Mouse (Mus musculus): Measurements from ENCODE around the gene Sfxn5. TPM values are rescaled to one million over a fixed set of nuclear protein-coding genes. Genes with fewer than 3 reads are reported as not detected.

The Sfxn5 gene
- polyA plus RNA-seq, 1 experiment from 2014 or later = 4.7 TPM

DNA sequence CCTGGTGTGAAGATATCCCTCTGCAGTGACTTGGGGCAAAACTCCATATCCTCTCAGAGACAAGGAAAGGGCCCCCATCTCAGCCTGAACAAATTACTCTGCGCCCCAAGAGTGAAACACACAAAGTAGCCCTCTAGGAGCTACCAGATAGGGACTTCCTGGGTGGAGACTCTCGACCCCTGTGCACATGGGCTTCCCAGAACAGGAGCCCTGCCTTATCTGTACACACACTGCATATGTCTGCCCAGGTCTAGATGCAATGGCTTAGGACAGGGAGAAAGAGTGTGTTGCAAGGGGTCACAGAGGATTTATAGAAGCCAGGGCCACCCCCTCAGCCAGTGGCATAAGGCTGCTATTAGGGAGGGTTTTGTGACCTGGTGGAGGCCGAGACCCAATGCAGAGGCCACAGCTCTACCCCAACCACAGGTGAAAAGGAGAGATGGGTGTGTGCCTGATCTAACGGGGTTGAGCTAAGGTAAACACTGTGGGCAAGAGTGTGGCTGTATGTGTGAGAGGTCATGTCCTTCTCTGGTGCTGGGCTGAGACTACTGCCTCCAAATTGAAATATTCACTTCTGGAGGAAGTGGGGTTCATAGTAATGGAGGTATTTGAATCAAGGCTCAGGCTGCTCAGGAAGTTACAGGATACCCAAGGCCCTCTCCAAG lies 44.9 kb downstream of the Sfxn5 start:
- Histone ChIP-seq H3K27me3 (ENCODE audit: control insufficient read depth, insufficient read depth, low read length) (no peaks in the 10 kb centered on the region), H3K4me2 (ENCODE audit: low read depth, low read length) (no peak overlapping the region), H3K4me3 (ENCODE audit: low read depth, low read length) (no peak overlapping the region), H3K9ac (replicated peaks; ENCODE audit: low read length) (no peak overlapping the region), H3K4me1 (ENCODE audit: control insufficient read depth, insufficient read depth, low read length) (no peaks in the 10 kb centered on the region), H3K36me3 (replicated peaks; ENCODE audit: control insufficient read depth, insufficient read depth, low read depth, low read length) (no peaks in the 10 kb centered on the region), H3K9me3 (replicated peaks; ENCODE audit: control insufficient read depth, low read length) (no peaks in the 10 kb centered on the region), H3K27ac (replicated peaks; ENCODE audit: low read depth, low read length) (no peak overlapping the region)
- 85% methylated on average over 4 of the region's 4 CpGs for WGBS
- no peak for DNase-seq (ENCODE audit: low spot score)
- ATAC-seq (replicated peaks; ENCODE audit: insufficient number of reproducible peaks, low FRiP score, low TSS enrichment, low read depth) = no peak

DNA sequence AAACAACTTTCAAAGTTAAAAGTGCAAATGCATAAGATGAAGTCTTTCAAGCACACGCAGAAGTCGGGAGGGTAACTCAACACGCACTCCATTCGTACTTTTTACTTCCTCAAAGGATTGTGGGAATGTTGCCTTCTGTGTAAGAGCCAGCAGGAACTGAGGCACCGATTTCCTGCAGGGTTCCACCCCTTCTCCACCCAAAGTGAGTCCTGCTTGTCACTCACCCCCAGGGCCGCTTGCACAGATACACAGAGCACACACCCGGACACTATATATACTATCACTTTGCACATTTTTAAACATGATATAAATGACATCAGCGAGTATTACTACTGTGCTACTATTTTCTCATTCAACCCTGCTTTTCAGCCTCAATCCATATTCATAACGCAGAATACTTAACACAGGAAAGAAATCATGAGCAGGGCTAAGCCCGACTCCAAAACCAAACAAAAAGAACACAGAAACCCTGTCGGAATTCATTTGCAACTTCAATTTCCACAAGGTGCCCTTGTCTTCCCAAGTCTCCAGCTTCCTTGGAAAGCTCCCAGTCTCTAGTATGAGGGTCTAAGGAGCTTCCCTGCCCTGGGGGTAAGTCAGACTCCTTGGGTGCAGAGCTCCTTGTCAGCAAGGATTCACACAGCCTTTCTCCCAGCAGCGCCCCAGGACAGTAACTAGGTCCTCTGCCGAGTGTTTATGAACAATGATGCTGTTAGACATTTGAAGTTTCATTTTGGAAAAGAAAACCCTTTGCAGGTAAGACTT lies 46.8 kb downstream of the Sfxn5 start:
- DNase-seq (ENCODE audit: low spot score) = no peak
- ATAC-seq (replicated peaks; ENCODE audit: insufficient number of reproducible peaks, low FRiP score, low TSS enrichment, low read depth) = no peak
- H3K9ac ChIP-seq (replicated peaks; ENCODE audit: low read length) = no peak overlapping the region
- H3K36me3 ChIP-seq (replicated peaks; ENCODE audit: control insufficient read depth, insufficient read depth, low read depth, low read length) = no peaks in the 10 kb centered on the region
- H3K4me3 ChIP-seq (ENCODE audit: low read depth, low read length) = no peak overlapping the region
- no peaks in the 10 kb centered on the region for H3K27me3 ChIP-seq (ENCODE audit: control insufficient read depth, insufficient read depth, low read length)
- H3K9me3 ChIP-seq (replicated peaks; ENCODE audit: control insufficient read depth, low read length) = no peaks in the 10 kb centered on the region
- no peak overlapping the region for H3K27ac ChIP-seq (replicated peaks; ENCODE audit: low read depth, low read length)
- H3K4me2 ChIP-seq (ENCODE audit: low read depth, low read length) = no peak overlapping the region
- H3K4me1 ChIP-seq (ENCODE audit: control insufficient read depth, insufficient read depth, low read length) = no peaks in the 10 kb centered on the region
- 77% methylated on average over 13 of the region's 13 CpGs for WGBS

DNA sequence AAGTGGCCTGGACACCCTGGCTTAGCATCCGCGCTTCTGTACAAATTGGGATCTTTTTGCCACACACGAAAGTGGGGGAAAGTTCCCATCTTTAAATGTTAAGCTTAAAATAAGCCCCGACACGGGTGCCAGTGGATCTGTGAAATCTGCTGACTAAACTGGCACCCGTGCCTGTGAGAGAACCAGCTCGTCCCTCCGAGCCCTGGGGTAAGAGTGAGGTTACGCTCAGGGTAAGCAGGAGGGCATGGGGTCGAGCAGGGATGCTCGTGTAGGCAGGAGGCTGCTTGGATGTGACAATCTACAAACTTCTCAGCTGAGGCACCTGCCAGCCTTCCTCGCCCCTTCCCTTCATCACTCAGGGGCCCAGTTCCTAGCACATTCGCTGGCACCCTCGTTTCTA lies 52.4 kb downstream of the Sfxn5 start:
- 75% methylated on average over 14 of the region's 14 CpGs for WGBS
- DNase-seq (ENCODE audit: low spot score) (no peak), ATAC-seq (replicated peaks; ENCODE audit: insufficient number of reproducible peaks, low FRiP score, low TSS enrichment, low read depth) (no peak)
- Histone ChIP-seq H3K4me3 (ENCODE audit: low read depth, low read length) (no peak overlapping the region), H3K4me2 (ENCODE audit: low read depth, low read length) (no peak overlapping the region), H3K9me3 (replicated peaks; ENCODE audit: control insufficient read depth, low read length) (no peaks in the 10 kb centered on the region), H3K36me3 (replicated peaks; ENCODE audit: control insufficient read depth, insufficient read depth, low read depth, low read length) (no peaks in the 10 kb centered on the region), H3K27me3 (ENCODE audit: control insufficient read depth, insufficient read depth, low read length) (no peaks in the 10 kb centered on the region), H3K9ac (replicated peaks; ENCODE audit: low read length) (no peak overlapping the region), H3K4me1 (ENCODE audit: control insufficient read depth, insufficient read depth, low read length) (no peaks in the 10 kb centered on the region), H3K27ac (replicated peaks; ENCODE audit: low read depth, low read length) (no peak overlapping the region)

DNA sequence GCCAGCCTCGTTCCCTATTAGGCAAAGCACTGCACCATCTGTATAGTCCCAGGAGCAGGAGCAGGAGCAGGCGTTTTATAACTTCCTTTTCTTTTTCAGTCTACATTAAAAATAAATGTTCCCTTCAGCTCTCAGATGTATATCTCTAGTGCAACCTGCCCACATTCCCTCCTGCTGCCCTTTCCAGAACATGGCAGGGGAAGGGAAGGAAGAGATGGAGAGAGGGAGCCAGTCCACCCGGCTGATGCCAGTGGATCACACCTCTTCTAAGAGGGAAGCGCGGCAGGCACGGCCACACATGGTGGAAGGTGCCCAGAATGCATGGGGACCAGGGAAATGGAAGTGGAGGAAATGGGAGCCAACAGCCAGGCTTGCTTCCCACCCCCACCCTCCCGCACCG lies 56.7 kb downstream of the Sfxn5 start:
- Histone ChIP-seq H3K4me1 (ENCODE audit: control insufficient read depth, insufficient read depth, low read length) (no peaks in the 10 kb centered on the region), H3K27me3 (ENCODE audit: control insufficient read depth, insufficient read depth, low read length) (no peaks in the 10 kb centered on the region)

DNA sequence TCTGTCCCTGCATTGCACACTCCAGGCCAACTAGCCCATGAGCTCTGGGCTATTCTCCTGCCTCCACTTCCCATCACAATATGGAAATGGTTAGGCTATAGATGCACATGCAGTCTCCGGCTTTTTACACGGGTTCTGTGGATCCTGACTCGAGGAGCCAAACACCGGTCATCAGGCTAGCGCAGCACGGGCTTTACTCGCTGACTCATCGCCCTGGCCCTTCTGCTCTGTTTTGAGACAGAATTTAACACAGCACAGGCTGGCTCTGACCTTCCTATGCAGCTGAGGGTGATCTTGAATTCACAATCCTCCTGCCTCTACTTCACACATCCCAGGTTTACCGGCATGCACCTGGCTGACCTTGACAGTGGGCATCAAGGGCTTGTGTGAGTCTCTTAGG lies 60.8 kb downstream of the Sfxn5 start:
- WGBS = 91% methylated on average over 9 of the region's 9 CpGs
- Histone ChIP-seq H3K4me1 (ENCODE audit: control insufficient read depth, insufficient read depth, low read length) (no peaks in the 10 kb centered on the region), H3K27me3 (ENCODE audit: control insufficient read depth, insufficient read depth, low read length) (no peaks in the 10 kb centered on the region), H3K4me3 (ENCODE audit: low read depth, low read length) (no peak overlapping the region), H3K27ac (replicated peaks; ENCODE audit: low read depth, low read length) (no peak overlapping the region), H3K9me3 (replicated peaks; ENCODE audit: control insufficient read depth, low read length) (no peaks in the 10 kb centered on the region), H3K4me2 (ENCODE audit: low read depth, low read length) (no peak overlapping the region), H3K36me3 (replicated peaks; ENCODE audit: control insufficient read depth, insufficient read depth, low read depth, low read length) (no peaks in the 10 kb centered on the region), H3K9ac (replicated peaks; ENCODE audit: low read length) (no peak overlapping the region)
- no peak for DNase-seq (ENCODE audit: low spot score)
- no peak for ATAC-seq (replicated peaks; ENCODE audit: insufficient number of reproducible peaks, low FRiP score, low TSS enrichment, low read depth)

More for the DNA sequence above, 56.7 kb downstream of the Sfxn5 start:
- Histone ChIP-seq H3K27ac (replicated peaks; ENCODE audit: low read depth, low read length) (no peak overlapping the region), H3K4me2 (ENCODE audit: low read depth, low read length) (no peak overlapping the region), H3K36me3 (replicated peaks; ENCODE audit: control insufficient read depth, insufficient read depth, low read depth, low read length) (no peaks in the 10 kb centered on the region), H3K4me3 (ENCODE audit: low read depth, low read length) (no peak overlapping the region), H3K9me3 (replicated peaks; ENCODE audit: control insufficient read depth, low read length) (no peaks in the 10 kb centered on the region), H3K9ac (replicated peaks; ENCODE audit: low read length) (no peak overlapping the region)
- no peak for ATAC-seq (replicated peaks; ENCODE audit: insufficient number of reproducible peaks, low FRiP score, low TSS enrichment, low read depth)
- DNase-seq (ENCODE audit: low spot score) = no peak
- WGBS = 79% methylated on average over 8 of the region's 8 CpGs

DNA sequence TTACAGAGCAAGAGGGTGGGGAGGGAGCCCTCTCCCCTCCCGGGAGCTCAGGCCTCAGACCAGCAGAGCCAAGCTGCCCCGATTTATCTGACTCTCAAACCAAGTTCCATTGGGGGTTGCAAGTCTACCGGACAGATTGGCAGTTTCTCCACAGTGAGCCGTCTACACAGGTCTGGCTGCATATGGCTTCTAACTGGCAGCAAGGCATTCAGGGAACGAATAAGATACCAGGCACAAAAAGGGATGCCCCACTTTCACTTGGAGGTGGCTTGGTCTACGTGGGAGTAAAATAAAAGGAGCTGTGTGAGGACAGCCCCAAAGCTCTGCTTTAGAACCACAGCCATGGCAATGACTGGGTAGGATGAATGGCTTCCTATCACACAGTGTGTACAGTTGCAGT lies 67.2 kb downstream of the Sfxn5 start:
- no peak overlapping the region for H3K4me3 ChIP-seq (ENCODE audit: low read depth, low read length)
- no peak for ATAC-seq (replicated peaks; ENCODE audit: insufficient number of reproducible peaks, low FRiP score, low TSS enrichment, low read depth)
- peaks cover 3% of the 10 kb centered on the region; the same call in 1 of the 2 replicates for H3K27me3 ChIP-seq (ENCODE audit: control insufficient read depth, insufficient read depth, low read length)
- no peaks in the 10 kb centered on the region for H3K36me3 ChIP-seq (replicated peaks; ENCODE audit: control insufficient read depth, insufficient read depth, low read depth, low read length)
- WGBS = 33% methylated on average over 6 of the region's 6 CpGs
- no peak for DNase-seq (ENCODE audit: low spot score)
- H3K4me1 ChIP-seq (ENCODE audit: control insufficient read depth, insufficient read depth, low read length) = peaks cover 4% of the 10 kb centered on the region; the same call in 1 of the 2 replicates
- H3K27ac ChIP-seq (replicated peaks; ENCODE audit: low read depth, low read length) = no peak overlapping the region
- H3K9ac ChIP-seq (replicated peaks; ENCODE audit: low read length) = no peak overlapping the region
- H3K9me3 ChIP-seq (replicated peaks; ENCODE audit: control insufficient read depth, low read length) = no peaks in the 10 kb centered on the region
- H3K4me2 ChIP-seq (ENCODE audit: low read depth, low read length) = no peak overlapping the region

DNA sequence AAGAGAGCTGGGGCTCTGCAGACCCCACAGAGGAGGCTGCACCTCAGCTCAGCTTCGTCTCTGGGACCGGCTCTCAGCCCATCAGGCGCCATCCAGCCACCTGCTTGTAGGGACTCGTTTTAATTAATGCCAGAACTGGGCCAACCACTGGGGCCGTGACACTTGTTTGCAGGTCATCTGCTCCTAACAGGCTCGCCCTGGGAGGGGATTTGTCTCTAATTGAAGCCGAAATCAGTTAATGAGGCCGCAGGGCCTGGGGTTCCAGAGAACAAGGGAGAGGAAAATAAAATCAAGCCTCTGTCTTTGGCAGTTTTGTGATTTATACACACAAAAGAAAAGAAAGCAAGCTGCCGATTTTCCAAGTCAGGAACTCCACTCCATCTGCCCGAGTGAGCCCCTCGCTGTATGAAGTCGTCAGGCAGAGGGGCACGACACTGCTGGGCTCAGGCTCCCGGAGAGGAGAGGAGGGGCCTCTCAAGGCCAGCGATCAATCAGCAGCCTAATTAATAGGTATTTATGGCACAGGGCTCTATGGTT lies 68.2 kb downstream of the Sfxn5 start:
- Histone ChIP-seq H3K27ac (replicated peaks; ENCODE audit: low read depth, low read length) (no peak overlapping the region), H3K4me2 (ENCODE audit: low read depth, low read length) (peak overlapping the region; percentile 7; the same call in 1 of the 2 replicates), H3K36me3 (replicated peaks; ENCODE audit: control insufficient read depth, insufficient read depth, low read depth, low read length) (no peaks in the 10 kb centered on the region), H3K4me1 (ENCODE audit: control insufficient read depth, insufficient read depth, low read length) (peaks cover 4% of the 10 kb centered on the region; the same call in 1 of the 2 replicates), H3K4me3 (ENCODE audit: low read depth, low read length) (no peak overlapping the region), H3K27me3 (ENCODE audit: control insufficient read depth, insufficient read depth, low read length) (peaks cover 3% of the 10 kb centered on the region; the same call in 1 of the 2 replicates), H3K9me3 (replicated peaks; ENCODE audit: control insufficient read depth, low read length) (no peaks in the 10 kb centered on the region), H3K9ac (replicated peaks; ENCODE audit: low read length) (peak overlapping the region; percentile 25)
- ATAC-seq (replicated peaks; ENCODE audit: insufficient number of reproducible peaks, low FRiP score, low TSS enrichment, low read depth) = peak; percentile 47; the same call in 1 of the 2 replicates
- DNase-seq (ENCODE audit: low spot score) = peak; percentile 57
- WGBS = 4% methylated on average over 15 of the region's 15 CpGs
